Mouse (Mus musculus) hindbrain, postnatal 0 days (tissue): ENCODE results near the gene Bmp8b. TPM values are rescaled to one million over a fixed set of nuclear protein-coding genes. Genes with fewer than 3 reads are reported as not detected.
"Not testable (repeated sequence)": the region's sequence is repeated elsewhere in the genome, so short reads cannot be mapped to it uniquely, and the experiment has no call there.

Source experiments
- ATAC-seq: fragments of 200-750 bp; cut with Nextera tagmentation; 2 replicates; pipeline ENCODE4 v1.8.0; 2017; ENCODE audit warnings: mild to moderate bottlenecking, moderate TSS enrichment, moderate library complexity
- DNase-seq: peaks from one replicate; pipeline ENCODE4 v3.0.0-alpha.2; 2015; ENCODE audit warnings: low spot score
- H3K27ac ChIP-seq: fragments of 300-500 bp; sonication (generic); 2 replicates; pipeline ENCODE4 v1.5.1; 2014; ENCODE audit warnings: mild to moderate bottlenecking
- H3K27me3 ChIP-seq: fragments of 300-500 bp; sonication (generic); 2 replicates; pipeline ENCODE4 v1.6.1; 2014; ENCODE audit warnings: low read length, mixed read lengths; ENCODE audit not compliant: insufficient read depth
- H3K36me3 ChIP-seq: fragments of 300-500 bp; sonication (generic); 2 replicates; pipeline ENCODE4 v1.6.1; 2014; ENCODE audit warnings: low read length, mixed read lengths; ENCODE audit not compliant: insufficient read depth
- H3K4me1 ChIP-seq: fragments of 300-500 bp; sonication (generic); 2 replicates; pipeline ENCODE4 v1.6.1; 2014; ENCODE audit warnings: antibody characterized with exemption, low read length, mixed read lengths; ENCODE audit not compliant: insufficient read depth
- H3K4me2 ChIP-seq: fragments of 300-500 bp; sonication (generic); 2 replicates; pipeline ENCODE4 v1.6.1; 2014; ENCODE audit warnings: low read depth, mild to moderate bottlenecking, low read length, moderate library complexity, mixed read lengths
- H3K4me3 ChIP-seq: fragments of 300-500 bp; sonication (generic); 2 replicates; pipeline ENCODE4 v1.5.1; 2014; ENCODE audit warnings: low read length
- H3K9ac ChIP-seq: fragments of 300-500 bp; sonication (generic); replicated peaks from 2 replicates; pipeline ENCODE4 v1.6.1; 2014; ENCODE audit warnings: mild to moderate bottlenecking, low read length, moderate library complexity, mixed read lengths
- H3K9me3 ChIP-seq: fragments of 300-500 bp; sonication (generic); 2 replicates; pipeline ENCODE4 v1.6.1; 2016; ENCODE audit warnings: low read length, mixed read lengths
- CTCF ChIP-seq: IDR thresholded peaks from 2 replicates; pipeline ENCODE4 v1.5.1; 2016; ENCODE audit warnings: antibody characterized with exemption, control low read depth, low read depth
- WGBS: fragments of 180-500 bp; shearing (Covaris S2); extraction: QIAGEN DNeasy Blood & Tissue Kit; methylation state at CpG from one replicate; pipeline ENCODE4 v1.1.7; 2014; 5-methylcytosine and 5-hydroxymethylcytosine counted together
- polyA plus RNA-seq: library from polyadenylated mRNA; unstranded; fragments of >200 nt; fragmentation: Nextera tagmentation; extraction: Ambion mirVana; gene quantifications from 2 replicates; pipeline ENCODE4 v1.2.1, GENCODE M21; 2015
- total RNA-seq: library from RNA; depleted of rRNA; stranded (reverse); fragments of >200 nt; gene quantifications from 2 replicates; pipeline ENCODE4 v1.2.3, GENCODE M21; 2014

Bmp8b gene
- total and polyA plus RNA-seq, 2 experiments from 2014 or later, result 0.42 to 0.43 TPM

DNA sequence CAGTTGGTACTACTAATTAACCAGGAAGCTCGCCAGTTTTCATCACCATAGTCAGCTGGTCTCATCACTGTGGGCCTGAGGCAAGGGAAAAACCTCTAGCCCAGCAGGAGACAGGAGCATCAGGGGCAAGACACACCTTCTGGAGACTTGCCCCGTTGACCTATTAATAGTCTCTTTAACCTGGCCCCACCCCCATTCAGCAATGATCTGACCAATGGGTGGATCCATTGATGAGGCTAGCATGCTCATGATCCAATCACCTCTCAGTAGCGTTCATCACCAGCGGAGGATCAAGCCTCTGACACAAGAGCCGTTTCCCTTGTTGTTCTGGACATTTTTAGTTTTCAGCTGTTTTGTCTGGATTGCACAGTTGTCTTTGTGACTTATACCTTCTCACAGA, 12.3 kb upstream of the Bmp8b start:
- Histone ChIP-seq H3K27ac (no peak overlapping the region), H3K27me3 (no peaks in the 10 kb centered on the region), H3K4me1 (no peaks in the 10 kb centered on the region), H3K36me3 (no peaks in the 10 kb centered on the region), H3K4me2 (no peak overlapping the region), H3K9me3 (no peaks in the 10 kb centered on the region), H3K9ac (no peak overlapping the region), H3K4me3 (no peak overlapping the region)
- 73% methylated on average over 5 of the region's 5 CpGs for WGBS
- DNase-seq (no peak), ATAC-seq (no peak)
- TF ChIP-seq CTCF, result no peak

DNA sequence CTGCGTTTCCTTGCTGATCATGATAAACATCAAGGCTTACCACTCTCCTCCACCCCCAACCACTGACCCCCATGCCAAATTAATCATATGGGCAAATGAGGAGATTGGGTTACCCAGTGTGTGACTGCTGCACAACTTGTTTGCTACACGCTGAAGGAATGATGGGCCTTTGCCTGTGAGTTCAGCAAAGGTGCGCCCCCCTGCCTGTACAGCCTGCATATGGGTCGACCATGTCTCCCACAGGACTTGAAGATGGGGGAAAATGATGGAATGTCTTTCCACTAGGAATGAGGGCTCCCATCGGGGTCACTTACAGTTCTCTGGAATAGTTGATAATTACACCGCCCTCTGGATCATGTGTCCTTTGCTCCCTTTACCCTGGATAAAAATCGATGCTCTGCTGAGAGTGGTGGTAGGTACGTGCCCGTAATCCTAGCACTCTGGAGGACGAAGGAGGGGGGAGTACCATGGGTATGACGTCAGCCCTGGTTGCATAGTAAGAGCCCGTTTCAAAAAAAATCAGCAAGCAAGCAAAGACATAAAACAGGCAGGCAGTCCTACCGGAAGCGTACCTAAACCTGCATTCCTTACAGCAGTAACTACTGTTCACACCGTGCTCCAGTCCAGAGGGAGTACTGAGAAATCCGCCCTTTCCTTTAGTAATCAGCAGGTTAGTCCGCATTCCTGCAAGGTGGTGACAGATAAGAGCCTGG, 11.7 kb upstream of the Bmp8b start:
- H3K4me1 ChIP-seq, result no peaks in the 10 kb centered on the region
- no peak overlapping the region for H3K4me3 ChIP-seq
- no peaks in the 10 kb centered on the region for H3K36me3 ChIP-seq
- 0 out of 2 replicates have a peak overlapping the region, but pooled peaks have one; percentile 11 for H3K4me2 ChIP-seq
- no peak for DNase-seq
- WGBS, result 62% methylated on average over 17 of the region's 17 CpGs
- H3K9me3 ChIP-seq, result no peaks in the 10 kb centered on the region
- no peak overlapping the region for H3K27ac ChIP-seq
- no peak for TF ChIP-seq CTCF
- H3K27me3 ChIP-seq, result no peaks in the 10 kb centered on the region
- peak; percentile 64; the same call in 1 of the 2 replicates for ATAC-seq
- no peak overlapping the region for H3K9ac ChIP-seq

DNA sequence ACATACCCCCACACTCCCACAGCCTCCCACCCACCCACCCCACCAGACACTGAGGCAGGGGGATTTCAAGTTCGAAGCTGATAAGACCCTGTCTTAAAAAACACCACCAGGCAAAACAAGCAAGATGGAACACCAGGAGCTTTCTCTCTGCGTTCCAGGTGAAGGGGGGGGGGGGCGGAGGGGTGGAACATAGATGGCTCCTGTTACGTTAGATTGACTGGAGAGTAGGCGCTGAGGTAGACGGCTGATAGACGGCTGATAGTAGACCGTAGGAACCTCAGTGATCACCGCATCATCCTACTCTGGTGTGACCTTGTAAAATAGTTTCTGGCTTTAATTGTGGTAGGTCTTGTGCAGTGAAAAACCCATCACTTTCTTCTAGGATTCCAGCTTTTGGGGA, 11.1 kb upstream of the Bmp8b start:
- Histone ChIP-seq H3K4me1 (no peaks in the 10 kb centered on the region), H3K27me3 (no peaks in the 10 kb centered on the region), H3K4me2 (no peak overlapping the region), H3K27ac (no peak overlapping the region), H3K36me3 (no peaks in the 10 kb centered on the region), H3K4me3 (no peak overlapping the region), H3K9ac (no peak overlapping the region), H3K9me3 (no peaks in the 10 kb centered on the region)
- ATAC-seq (no peak), DNase-seq (no peak)
- TF ChIP-seq CTCF, result no peak
- 72% methylated on average over 9 of the region's 9 CpGs for WGBS

DNA sequence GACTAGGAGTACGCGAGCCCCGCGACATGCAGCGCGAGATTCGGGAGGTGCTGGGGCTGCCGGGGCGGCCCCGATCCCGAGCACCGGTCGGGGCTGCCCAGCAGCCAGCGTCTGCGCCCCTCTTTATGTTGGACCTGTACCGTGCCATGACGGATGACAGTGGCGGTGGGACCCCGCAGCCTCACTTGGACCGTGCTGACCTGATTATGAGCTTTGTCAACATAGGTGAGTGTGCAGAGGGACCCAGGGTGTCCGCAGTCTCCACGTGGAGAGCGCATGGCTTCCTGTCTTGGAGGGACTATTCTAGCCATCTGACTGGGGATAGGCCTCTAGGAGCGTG, 456 bp downstream of the Bmp8b start:
- no peaks in the 10 kb centered on the region for H3K36me3 ChIP-seq
- H3K4me2 ChIP-seq, result peak overlapping the region; percentile 43
- 27% methylated on average over 24 of the region's 24 CpGs for WGBS
- H3K9me3 ChIP-seq, result no peaks in the 10 kb centered on the region
- H3K27me3 ChIP-seq, result peaks cover 20% of the 10 kb centered on the region
- H3K9ac ChIP-seq, result no peak overlapping the region
- H3K27ac ChIP-seq, result no peak overlapping the region
- H3K4me1 ChIP-seq, result peaks cover 7% of the 10 kb centered on the region; the same call in 1 of the 2 replicates
- no peak for TF ChIP-seq CTCF
- H3K4me3 ChIP-seq, result peak overlapping the region; percentile 26
- DNase-seq (no peak), ATAC-seq (peak; percentile 57)

DNA sequence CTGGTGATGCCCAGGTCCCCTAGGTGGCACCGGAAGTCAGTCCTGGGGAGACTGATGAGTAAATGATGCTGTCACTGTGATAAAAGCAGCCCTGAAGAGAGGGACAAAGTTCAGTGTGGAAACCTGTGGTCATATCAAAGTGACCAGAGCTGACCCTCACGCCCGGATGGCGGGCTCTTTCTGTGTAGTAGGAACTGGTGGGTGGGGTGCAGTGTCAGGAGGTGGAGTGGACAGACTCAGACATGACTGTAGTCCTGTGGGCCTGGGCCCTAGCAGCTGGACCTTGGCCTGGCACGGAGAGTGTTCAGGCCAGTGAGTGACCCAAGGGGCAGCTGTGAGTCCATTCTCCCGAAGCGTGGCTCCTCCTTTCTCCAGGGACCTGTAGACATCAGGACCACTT, 964 bp downstream of the Bmp8b start:
- 82% methylated on average over 7 of the region's 7 CpGs for WGBS
- DNase-seq, H3K4me2 ChIP-seq, H3K4me1 ChIP-seq, H3K9ac ChIP-seq, H3K27ac ChIP-seq, H3K9me3 ChIP-seq, H3K4me3 ChIP-seq, H3K36me3 ChIP-seq, ATAC-seq: not testable (repeated sequence)
- H3K27me3 ChIP-seq, result peaks cover 20% of the 10 kb centered on the region

DNA sequence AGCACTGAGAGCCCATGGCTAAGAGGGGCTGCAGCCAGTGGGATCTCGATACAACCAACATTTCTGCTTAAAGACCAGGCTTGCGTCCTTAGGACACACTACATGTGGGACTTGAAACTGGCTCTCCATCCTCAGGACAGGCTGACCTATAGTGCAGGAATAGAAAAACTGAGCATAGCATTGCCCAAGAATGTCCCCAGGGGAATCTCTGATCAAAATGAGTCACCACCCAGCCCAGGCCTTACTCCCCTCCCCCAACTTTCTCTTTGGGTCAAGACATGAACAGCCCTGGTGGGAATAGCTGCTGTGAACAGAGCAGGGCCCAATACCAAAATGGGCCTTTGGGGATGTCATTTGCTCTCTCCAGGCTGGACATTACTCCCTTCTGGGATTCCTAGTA, 1.9 kb downstream of the Bmp8b start:
- no peaks in the 10 kb centered on the region for H3K9me3 ChIP-seq
- H3K9ac ChIP-seq, result no peak overlapping the region
- H3K4me1 ChIP-seq, result peaks cover 7% of the 10 kb centered on the region; the same call in 1 of the 2 replicates
- DNase-seq, result no peak
- H3K36me3 ChIP-seq, result no peaks in the 10 kb centered on the region
- H3K27ac ChIP-seq, result no peak overlapping the region
- no peak overlapping the region for H3K4me2 ChIP-seq
- peaks cover 20% of the 10 kb centered on the region for H3K27me3 ChIP-seq
- 87% methylated on average over 2 of the region's 2 CpGs for WGBS
- no peak for ATAC-seq
- TF ChIP-seq CTCF, result no peak
- H3K4me3 ChIP-seq, result no peak overlapping the region

DNA sequence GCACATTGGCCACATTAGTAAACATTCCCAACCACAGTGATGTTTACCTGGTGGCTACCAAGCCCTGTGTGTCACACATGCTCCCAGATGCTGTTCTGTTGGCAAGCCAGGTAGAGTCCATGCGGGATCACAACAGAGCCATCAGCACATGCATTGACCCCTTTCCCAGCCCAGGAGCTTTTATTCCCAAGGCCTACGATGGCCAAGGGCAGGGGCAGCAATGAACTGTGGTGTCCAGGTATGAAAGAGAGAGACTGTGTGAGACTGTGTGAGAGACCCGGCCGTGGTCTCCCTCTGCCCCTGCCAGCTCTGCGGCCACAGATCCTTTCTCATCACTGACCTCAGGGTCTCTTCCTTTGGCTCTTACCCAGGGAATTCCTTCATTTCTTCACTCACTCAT, 3.1 kb downstream of the Bmp8b start:
- Histone ChIP-seq H3K4me1 (peaks cover 7% of the 10 kb centered on the region; the same call in 1 of the 2 replicates), H3K36me3 (no peaks in the 10 kb centered on the region), H3K9ac (no peak overlapping the region), H3K4me2 (no peak overlapping the region), H3K4me3 (no peak overlapping the region), H3K27me3 (peaks cover 20% of the 10 kb centered on the region), H3K27ac (no peak overlapping the region), H3K9me3 (no peaks in the 10 kb centered on the region)
- 92% methylated on average over 5 of the region's 5 CpGs for WGBS
- no peak for TF ChIP-seq CTCF
- ATAC-seq (no peak), DNase-seq (no peak)
